Comparison of ENCODE assay signal across 38 mouse cellular contexts in the genomic region with DNA sequence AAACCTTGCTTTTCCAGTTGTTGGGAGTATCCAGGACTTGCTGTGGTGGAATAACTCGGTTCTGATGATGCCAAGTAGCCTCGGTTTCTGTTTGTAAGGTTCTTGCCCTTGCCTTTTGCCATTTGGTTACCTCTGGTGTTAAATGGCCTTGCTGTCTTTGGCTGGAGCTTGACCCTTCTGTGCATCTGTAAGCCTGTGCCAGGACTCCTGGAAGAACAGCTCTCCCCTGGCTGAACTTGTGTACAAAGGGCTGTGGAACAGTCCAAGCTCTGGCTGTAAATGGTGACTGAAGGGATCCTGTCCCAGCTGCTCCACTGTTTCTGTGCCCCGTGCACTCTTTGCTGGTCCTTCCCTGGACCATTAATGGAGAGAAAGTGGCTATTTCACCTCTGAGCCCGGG. TPM values are rescaled to one million over a fixed set of nuclear protein-coding genes. Genes with fewer than 3 reads are reported as not detected.
"Had no signal": no experiment of that assay in that cellular context is flagged by ENCODE, and none has a peak within 500 bp of the region (broad histone marks: within the 10 kb centered on the region; RNA-seq: fewer than 3 reads in every experiment).

No protein-coding gene starts in this region.

- H3K4me2 ChIP-seq: embryonic facial prominence, embryonic 12.5 days; embryonic facial prominence, embryonic 13.5 days; embryonic facial prominence, embryonic 15.5 days; forebrain, embryonic 12.5 days; forebrain, embryonic 13.5 days; forebrain, embryonic 15.5 days had no signal

- H3K4me1 ChIP-seq: embryonic facial prominence, embryonic 10.5 days; embryonic facial prominence, embryonic 12.5 days; embryonic facial prominence, embryonic 13.5 days; embryonic facial prominence, embryonic 15.5 days; forebrain, embryonic 10.5 days; forebrain, embryonic 12.5 days; forebrain, embryonic 13.5 days; forebrain, embryonic 15.5 days had no signal

- H3K36me3 ChIP-seq: embryonic facial prominence, embryonic 10.5 days; embryonic facial prominence, embryonic 12.5 days; embryonic facial prominence, embryonic 13.5 days; embryonic facial prominence, embryonic 15.5 days; forebrain, embryonic 10.5 days; forebrain, embryonic 12.5 days; forebrain, embryonic 15.5 days had no signal

- H3K27me3 ChIP-seq: embryonic facial prominence, embryonic 12.5 days; embryonic facial prominence, embryonic 13.5 days; embryonic facial prominence, embryonic 15.5 days; forebrain, embryonic 12.5 days; forebrain, embryonic 13.5 days; forebrain, embryonic 15.5 days had no signal

- H3K9ac ChIP-seq: embryonic facial prominence, embryonic 12.5 days; embryonic facial prominence, embryonic 13.5 days; embryonic facial prominence, embryonic 15.5 days; forebrain, embryonic 12.5 days; forebrain, embryonic 13.5 days; forebrain, embryonic 15.5 days; forebrain, postnatal 0 days had no signal

- H3K27ac ChIP-seq: embryonic facial prominence, embryonic 10.5 days; embryonic facial prominence, embryonic 12.5 days; embryonic facial prominence, embryonic 13.5 days; embryonic facial prominence, embryonic 15.5 days; forebrain, embryonic 10.5 days; forebrain, embryonic 12.5 days; forebrain, embryonic 13.5 days; forebrain, embryonic 15.5 days; gastrocnemius, adult 2 months had no signal

- H3K4me3 ChIP-seq: embryonic facial prominence, embryonic 10.5 days; embryonic facial prominence, embryonic 12.5 days; embryonic facial prominence, embryonic 13.5 days; embryonic facial prominence, embryonic 15.5 days; erythroblast, embryonic 14.5 days; forebrain, embryonic 10.5 days; forebrain, embryonic 12.5 days; forebrain, embryonic 13.5 days; forebrain, embryonic 15.5 days; gastrocnemius, adult 2 months had no signal

- ATAC-seq: forebrain, embryonic 13.5 days; forebrain, embryonic 14.5 days; forebrain, embryonic 15.5 days; forebrain, embryonic 16.5 days; forebrain, postnatal 0 days had no signal

- H3K9me3 ChIP-seq: embryonic facial prominence, embryonic 12.5 days; embryonic facial prominence, embryonic 13.5 days; embryonic facial prominence, embryonic 15.5 days had no signal

- DNase-seq: cerebellum, adult 18-20 months; cerebellum, adult 2 months; cerebellum, adult 8-10 months; cerebellum, adult 9-10 months; cerebellum, adult 9-11 months; cerebellum, postnatal 10 days; cerebellum, postnatal 14 days; cerebellum, postnatal 25 days; cerebellum, postnatal 36 days; embryo, embryonic 11 days; forebrain, postnatal 0 days; gastrocnemius, adult 2 months; gastrocnemius, postnatal 10 days; gastrocnemius, postnatal 14 days; gastrocnemius, postnatal 25 days; gastrocnemius, postnatal 36 days; heart, adult 11 months had no signal

RNA-seq across cellular contexts. Expression of a gene that starts 5.8 kb away (rescaled TPM):
- total RNA-seq: common myeloid progenitor, adult 5-6 weeks; forebrain, postnatal 0 days; gastrocnemius, adult 18-20 months; gastrocnemius, adult 2 months; gastrocnemius, adult 8-10 months; gastrocnemius, postnatal 10 days; gastrocnemius, postnatal 14 days; gastrocnemius, postnatal 25 days; gastrocnemius, postnatal 36 days; gastrocnemius, postnatal 4 days; granulocyte monocyte progenitor cell, adult 5-6 weeks had no signal
- polyA plus RNA-seq: cerebellum, adult 2 months; embryonic facial prominence, embryonic 10.5 days; embryonic facial prominence, embryonic 11.5 days; embryonic facial prominence, embryonic 12.5 days; erythroblast, embryonic 14.5 days; forebrain, embryonic 10.5 days; forebrain, embryonic 11.5 days; forebrain, embryonic 12.5 days; forebrain, embryonic 13.5 days; forebrain, embryonic 14.5 days; forebrain, embryonic 15.5 days; forebrain, embryonic 16.5 days; forebrain, postnatal 0 days had no signal

RNA-seq across cellular contexts. Expression of a gene that starts 47.1 kb away (rescaled TPM):
- total RNA-seq: common myeloid progenitor, adult 5-6 weeks; forebrain, postnatal 0 days; gastrocnemius, adult 2 months; gastrocnemius, postnatal 10 days; gastrocnemius, postnatal 14 days; gastrocnemius, postnatal 36 days; gastrocnemius, postnatal 4 days; granulocyte monocyte progenitor cell, adult 5-6 weeks had no signal
- polyA plus RNA-seq: cerebellum, adult 2 months; cortical plate, adult 2 months; embryonic facial prominence, embryonic 10.5 days; embryonic facial prominence, embryonic 11.5 days; embryonic facial prominence, embryonic 12.5 days; embryonic facial prominence, embryonic 13.5 days; embryonic facial prominence, embryonic 15.5 days; erythroblast, embryonic 14.5 days; forebrain, embryonic 10.5 days; forebrain, embryonic 11.5 days; forebrain, embryonic 12.5 days; forebrain, embryonic 13.5 days; forebrain, embryonic 14.5 days; forebrain, embryonic 15.5 days; forebrain, embryonic 16.5 days; forebrain, postnatal 0 days; frontal cortex, adult 2 months; gonadal fat pad, adult 2 months had no signal
